1 mouse cellular context compared by ENCODE assay signal in the genomic region with DNA sequence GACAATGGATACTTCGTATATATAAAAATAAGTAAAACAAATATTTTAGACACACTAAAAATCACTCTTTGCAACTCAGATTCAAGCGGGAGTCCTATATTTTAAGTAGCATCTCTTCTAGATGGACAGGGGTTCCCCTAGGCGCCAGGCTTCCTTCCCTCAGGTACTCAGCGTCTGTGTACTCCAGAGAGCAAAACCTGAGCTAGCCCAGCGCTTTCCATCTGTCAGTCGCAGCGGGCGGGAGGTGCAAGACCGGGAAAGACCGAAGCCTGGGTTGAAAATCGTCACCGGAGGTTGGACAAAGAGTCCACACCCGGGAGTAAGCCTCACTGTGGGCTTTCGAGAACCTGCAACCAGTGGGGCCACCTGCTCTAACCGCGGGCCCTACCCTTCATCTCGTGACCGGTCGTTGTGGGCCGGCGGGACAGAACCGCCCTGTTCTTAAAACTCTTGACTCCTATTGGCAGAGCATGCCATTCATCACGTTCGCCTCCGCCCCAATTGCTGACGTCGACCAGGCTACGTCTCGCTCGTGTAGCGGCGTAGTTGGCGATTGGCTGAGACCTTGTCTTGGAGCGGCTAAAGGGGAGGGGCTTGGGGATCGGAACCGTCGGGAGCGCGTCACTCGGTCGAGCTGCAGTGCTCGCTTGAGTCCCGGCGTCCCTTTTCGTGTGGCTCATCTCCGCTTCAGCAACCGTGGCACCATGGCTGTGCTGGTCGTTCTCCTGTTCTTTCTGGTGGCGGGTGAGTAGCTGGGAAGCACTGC.
TF ChIP-seq lines count a peak whose summit lies in the region.

A gene (plus strand): TSS at position 610 of the 766 bp plus-strand sequence.

TF ChIP-seq in CH12.LX, 34 proteins besides CTCF, POLR2A, EP300 and RAD21 (continued from another document):
- TF ChIP-seq MAX (IDR thresholded peaks at IDR 0.05; ENCODE audit: low read length), result peak; percentile 48; the same call in 1 of the 2 replicates
- peak; percentile 62 for TF ChIP-seq NELFE (IDR thresholded peaks at IDR 0.05; ENCODE audit: low read depth, low read length)
- no peak for TF ChIP-seq UBTF (IDR thresholded peaks at IDR 0.05; ENCODE audit: low read depth, low read length)
